Mouse (Mus musculus) embryonic facial prominence, embryonic 11.5 days (tissue): ENCODE measurements around the gene Gm156. TPM values are rescaled to one million over a fixed set of nuclear protein-coding genes. Genes with fewer than 3 reads are reported as not detected.
"Not testable (repeated sequence)": the region's sequence is repeated elsewhere in the genome, so short reads cannot be mapped to it uniquely, and the experiment has no call there.

Source experiments
- ATAC-seq: fragments of 200-750 bp; cut with Nextera tagmentation; replicated peaks from 2 replicates; pipeline ENCODE4 v1.8.0; 2017; ENCODE audit warnings: low read depth; ENCODE audit not compliant: insufficient number of reproducible peaks, low FRiP score, low TSS enrichment
- DNase-seq: peaks from one replicate; pipeline ENCODE4 v3.0.0-alpha.2; 2015; ENCODE audit warnings: low spot score
- H3K27ac ChIP-seq: fragments of 300-500 bp; sonication (generic); replicated peaks from 2 replicates; pipeline ENCODE4 v1.5.1; 2014; ENCODE audit warnings: mild to moderate bottlenecking, low read depth, low read length, control low read depth
- H3K27me3 ChIP-seq: fragments of 300-500 bp; sonication (generic); 2 replicates; pipeline ENCODE4 v1.6.1; 2014; ENCODE audit warnings: mild to moderate bottlenecking, low read length, moderate library complexity, mixed read lengths; ENCODE audit not compliant: control insufficient read depth, insufficient read depth
- H3K36me3 ChIP-seq: fragments of 300-500 bp; sonication (generic); replicated peaks from 2 replicates; pipeline ENCODE4 v1.6.1; 2014; ENCODE audit warnings: low read depth, mild to moderate bottlenecking, low read length, moderate library complexity, mixed read lengths; ENCODE audit not compliant: control insufficient read depth, insufficient read depth
- H3K4me1 ChIP-seq: fragments of 300-500 bp; sonication (generic); 2 replicates; pipeline ENCODE4 v1.6.1; 2014; ENCODE audit warnings: low read length, mixed read lengths; ENCODE audit not compliant: control insufficient read depth, insufficient read depth
- H3K4me2 ChIP-seq: fragments of 300-500 bp; sonication (generic); 2 replicates; pipeline ENCODE4 v1.6.1; 2014; ENCODE audit warnings: low read depth, mild to moderate bottlenecking, control low read depth, low read length, moderate library complexity
- H3K4me3 ChIP-seq: fragments of 300-500 bp; sonication (generic); 2 replicates; pipeline ENCODE4 v1.5.1; 2014; ENCODE audit warnings: low read depth, low read length, control low read depth
- H3K9ac ChIP-seq: fragments of 300-500 bp; sonication (generic); replicated peaks from 2 replicates; pipeline ENCODE4 v1.6.1; 2014; ENCODE audit warnings: mild to moderate bottlenecking, control low read depth, low read length
- H3K9me3 ChIP-seq: fragments of 300-500 bp; sonication (generic); replicated peaks from 2 replicates; pipeline ENCODE4 v1.6.1; 2016; ENCODE audit warnings: mild to moderate bottlenecking, low read length, inconsistent platforms, mixed read lengths; ENCODE audit not compliant: control insufficient read depth
- WGBS: fragments of 180-500 bp; shearing (Covaris S2); extraction: QIAGEN DNeasy Blood & Tissue Kit; methylation state at CpG from one replicate; pipeline ENCODE4 v1.1.7; 2014; 5-methylcytosine and 5-hydroxymethylcytosine counted together
- polyA plus RNA-seq: library from polyadenylated mRNA; unstranded; fragments of >200 nt; fragmentation: Nextera tagmentation; extraction: Ambion mirVana; gene quantifications from 2 replicates; pipeline ENCODE4 v1.2.1, GENCODE M21; 2014

Gm156 gene
- polyA plus RNA-seq, result not detected in 2 replicates

GRCm38 (mm10) chr6:129784170-129784569 lies at the start of gene Gm156:
Gene Gm156, minus strand, starts transcription at chr6:129784270.
- not testable (repeated sequence) for ATAC-seq, H3K4me3 ChIP-seq, H3K9ac ChIP-seq, H3K27ac ChIP-seq, H3K9me3 ChIP-seq, H3K4me2 ChIP-seq, H3K36me3 ChIP-seq, DNase-seq, H3K27me3 ChIP-seq, H3K4me1 ChIP-seq
- WGBS, result 95% methylated on average over 3 of the region's 3 CpGs

GRCm38 (mm10) chr6:129825559-129825958 lies 41.5 kb upstream of the Gm156 start:
- no peaks in the 10 kb centered on the region for H3K36me3 ChIP-seq
- whole genome bisulfite sequencing, result 79% methylated on average over 1 of the region's 1 CpGs
- H3K4me1 ChIP-seq, result no peaks in the 10 kb centered on the region
- no peaks in the 10 kb centered on the region for H3K9me3 ChIP-seq
- ATAC-seq (no peak), DNase-seq (no peak)
- no peak overlapping the region for H3K4me3 ChIP-seq
- H3K9ac ChIP-seq, result no peak overlapping the region
- H3K27me3 ChIP-seq, result no peaks in the 10 kb centered on the region
- no peak overlapping the region for H3K4me2 ChIP-seq
- no peak overlapping the region for H3K27ac ChIP-seq

DNA sequence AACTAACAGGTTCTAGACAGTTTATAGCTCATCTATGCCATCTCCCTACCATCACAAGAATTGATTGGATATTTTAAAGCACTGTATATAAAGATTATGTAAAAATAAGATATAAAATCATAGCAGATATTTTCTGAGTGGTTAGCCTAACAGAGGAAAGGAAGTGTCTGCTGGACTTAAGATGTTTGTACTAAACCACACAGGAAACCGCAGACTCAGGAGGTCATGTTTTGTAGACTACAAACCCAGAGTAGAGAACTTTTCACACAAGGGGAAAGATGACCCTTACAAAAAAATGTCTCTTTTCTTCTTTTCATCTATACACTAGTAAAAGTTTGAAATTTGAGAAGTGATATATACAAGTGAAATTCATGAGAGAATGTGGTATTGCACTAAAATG lies 39.9 kb upstream of the Gm156 start:
- Histone ChIP-seq H3K27me3 (no peaks in the 10 kb centered on the region), H3K36me3 (no peaks in the 10 kb centered on the region), H3K9me3 (no peaks in the 10 kb centered on the region), H3K4me2 (no peak overlapping the region), H3K9ac (no peak overlapping the region), H3K4me1 (no peaks in the 10 kb centered on the region), H3K4me3 (no peak overlapping the region), H3K27ac (no peak overlapping the region)
- 83% methylated on average over 1 of the region's 1 CpGs for WGBS
- ATAC-seq (no peak), DNase-seq (no peak)

GRCm38 (mm10) chr6:129817731-129818130 lies 33.7 kb upstream of the Gm156 start:
- Histone ChIP-seq H3K27ac (no peak overlapping the region), H3K9ac (no peak overlapping the region), H3K36me3 (no peaks in the 10 kb centered on the region), H3K9me3 (no peaks in the 10 kb centered on the region; the same call in 1 of the 2 replicates), H3K4me2 (no peak overlapping the region), H3K27me3 (no peaks in the 10 kb centered on the region), H3K4me1 (no peaks in the 10 kb centered on the region), H3K4me3 (no peak overlapping the region)
- 63% methylated on average over 3 of the region's 3 CpGs for WGBS
- no peak for ATAC-seq
- no peak for DNase-seq

DNA sequence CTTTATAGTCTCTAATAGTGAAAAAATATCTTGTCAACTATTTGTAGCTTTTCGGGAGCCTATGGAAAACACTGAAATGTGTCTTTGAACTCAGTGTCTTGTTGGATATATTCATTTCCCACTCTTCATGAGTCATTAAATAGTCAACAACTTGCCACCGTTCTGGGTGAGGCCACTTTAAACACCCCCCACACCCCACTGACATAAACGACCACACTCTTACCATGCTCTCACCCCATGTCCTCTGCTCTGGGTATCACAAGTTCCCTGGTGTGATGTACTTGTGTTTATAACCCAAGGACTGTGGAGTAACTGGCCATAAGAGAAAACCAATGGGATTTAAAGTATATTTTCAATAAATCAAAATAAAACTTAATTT lies 36.4 kb downstream of the Gm156 start:
- Histone ChIP-seq H3K4me1 (no peaks in the 10 kb centered on the region), H3K27me3 (no peaks in the 10 kb centered on the region), H3K4me2 (no peak overlapping the region), H3K27ac (no peak overlapping the region), H3K9me3 (no peaks in the 10 kb centered on the region), H3K4me3 (no peak overlapping the region), H3K9ac (no peak overlapping the region), H3K36me3 (no peaks in the 10 kb centered on the region)
- ATAC-seq (no peak), DNase-seq (no peak)
- 81% methylated on average over 3 of the region's 3 CpGs for WGBS

GRCm38 (mm10) chr6:129747016-129747653 lies 36.9 kb downstream of the Gm156 start:
- 89% methylated on average over 4 of the region's 4 CpGs for WGBS
- no peak overlapping the region for H3K27ac ChIP-seq
- H3K4me3 ChIP-seq, result no peak overlapping the region
- no peaks in the 10 kb centered on the region for H3K4me1 ChIP-seq
- no peak overlapping the region for H3K4me2 ChIP-seq
- no peak overlapping the region for H3K9ac ChIP-seq
- no peaks in the 10 kb centered on the region for H3K36me3 ChIP-seq
- no peak for DNase-seq
- no peaks in the 10 kb centered on the region for H3K27me3 ChIP-seq
- ATAC-seq, result no peak
- no peaks in the 10 kb centered on the region for H3K9me3 ChIP-seq

GRCm38 (mm10) chr6:129746151-129746550 lies 37.9 kb downstream of the Gm156 start:
- ATAC-seq, result no peak
- Histone ChIP-seq H3K36me3 (no peaks in the 10 kb centered on the region), H3K4me1 (no peaks in the 10 kb centered on the region), H3K9ac (no peak overlapping the region), H3K27me3 (no peaks in the 10 kb centered on the region), H3K4me3 (no peak overlapping the region), H3K9me3 (no peaks in the 10 kb centered on the region), H3K27ac (no peak overlapping the region), H3K4me2 (no peak overlapping the region)
- 69% methylated on average over 3 of the region's 3 CpGs for WGBS
- no peak for DNase-seq

- WGBS, result 66% methylated on average over 2 of the region's 2 CpGs
- no peaks in the 10 kb centered on the region for H3K36me3 ChIP-seq
- DNase-seq (no peak), ATAC-seq (no peak)
- H3K9me3 ChIP-seq, result no peaks in the 10 kb centered on the region
- H3K4me2 ChIP-seq, result no peak within 1 kb of the TSS
- H3K4me1 ChIP-seq, result no peaks in the 10 kb centered on the region
- H3K27ac ChIP-seq, result no peak within 1 kb of the TSS
- no peak within 1 kb of the TSS for H3K9ac ChIP-seq
- H3K4me3 ChIP-seq, result no peak within 1 kb of the TSS
- H3K27me3 ChIP-seq, result no peaks in the 10 kb centered on the region
These were observed 43.9 kb downstream of the Gm156 start, which contains the start of gene Klri2 for GRCm38 (mm10) chr6:129740069-129740721. Gene Klri2, minus strand, starts transcription at chr6:129740484.
